Mouse (Mus musculus) left cerebral cortex, postnatal 36 days (tissue): ENCODE measurements around the gene Cpsf4l. TPM values are rescaled to one million over a fixed set of nuclear protein-coding genes. Genes with fewer than 3 reads are reported as not detected.
"Not testable (repeated sequence)": the region's sequence is repeated elsewhere in the genome, so short reads cannot be mapped to it uniquely, and the experiment has no call there.

Experiments used
- DNase-seq, 2 experiments: peaks; one replicate each; pipeline ENCODE4 v3.0.0; 2021 to 2022; ENCODE audit warnings: low spot score in 2 of 2, mixed read lengths in 1 of 2
- intact Hi-C: fragments of 180-260 bp; cut with DNase I; formaldehyde crosslinking; loops from one replicate; pipeline ENCODE4 v1.15.1; 2025
- total RNA-seq, 2 experiments: library from RNA; stranded (reverse); gene quantifications; 2 replicates each; pipeline ENCODE4 v1.2.3; 2021

The Cpsf4l gene
- total RNA-seq, 2 experiments from 2014 or later = not detected

- intact Hi-C loops = no loop called here
- DNase-seq = no peak
Measured at GRCm38 (mm10) chr11:113678373-113678772, 31.4 kb downstream of the Cpsf4l start.

- intact Hi-C loops = no loop called here
Measured at GRCm38 (mm10) chr11:113677378-113677777, 32.4 kb downstream of the Cpsf4l start.

DNA sequence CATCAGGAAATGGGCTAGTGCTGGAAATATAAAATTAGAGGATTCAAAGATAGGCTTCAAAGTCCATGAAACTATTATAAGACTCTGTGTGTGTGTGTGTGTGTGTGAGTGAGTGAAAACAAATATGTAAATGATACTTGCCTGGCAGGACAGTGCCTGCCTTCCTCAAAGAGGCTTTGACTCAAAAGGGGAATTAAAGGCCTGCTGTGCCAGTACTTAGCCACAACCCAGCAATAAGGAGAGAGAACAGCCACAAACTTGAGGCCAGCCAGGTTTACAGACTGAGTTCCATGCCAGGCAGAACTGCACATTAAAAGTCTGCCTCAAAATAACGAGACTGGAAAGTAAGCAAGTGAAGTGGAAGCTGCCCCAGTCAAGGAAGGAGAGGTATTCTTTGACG, 33.0 kb downstream of the Cpsf4l start:
- intact Hi-C loops = no loop called here
- DNase-seq = no peak

More at GRCm38 (mm10) chr11:113677378-113677777, 32.4 kb downstream of the Cpsf4l start:
- no peak for DNase-seq

- no peak for DNase-seq
- intact Hi-C loops = no loop called here
Measured at GRCm38 (mm10) chr11:113674595-113674994, 35.2 kb downstream of the Cpsf4l start.

- no peak for DNase-seq
Measured at GRCm38 (mm10) chr11:113673614-113674013, 36.2 kb downstream of the Cpsf4l start.

GRCm38 (mm10) chr11:113669711-113670110, 40.1 kb downstream of the Cpsf4l start:
- no peak for DNase-seq
- intact Hi-C loops = no loop called here

More at GRCm38 (mm10) chr11:113673614-113674013, 36.2 kb downstream of the Cpsf4l start:
- intact Hi-C loops = no loop called here

DNA sequence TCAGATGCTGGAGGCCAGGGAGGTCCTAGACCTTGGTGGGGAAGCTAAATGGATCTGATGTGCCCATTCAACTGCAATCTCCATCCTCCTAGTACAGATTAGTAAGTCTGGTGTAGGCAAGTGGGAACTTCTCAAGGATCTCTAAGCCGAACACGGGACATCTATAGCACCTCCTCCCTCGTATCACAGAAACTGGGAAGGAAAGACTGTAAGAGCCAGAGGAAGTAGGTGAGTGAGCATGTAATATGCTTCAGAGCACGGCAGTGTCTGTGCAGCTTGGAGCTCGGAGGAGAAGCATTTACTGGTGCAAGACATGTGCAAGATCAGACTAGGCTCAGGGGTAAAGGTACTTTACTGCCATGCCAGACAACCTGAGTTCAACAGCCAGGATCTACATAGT, 41.0 kb downstream of the Cpsf4l start:
- no peak for DNase-seq
- intact Hi-C loops = no loop called here

GRCm38 (mm10) chr11:113667704-113668103, 42.1 kb downstream of the Cpsf4l start:
- intact Hi-C loops = no loop called here
- DNase-seq = no peak

DNA sequence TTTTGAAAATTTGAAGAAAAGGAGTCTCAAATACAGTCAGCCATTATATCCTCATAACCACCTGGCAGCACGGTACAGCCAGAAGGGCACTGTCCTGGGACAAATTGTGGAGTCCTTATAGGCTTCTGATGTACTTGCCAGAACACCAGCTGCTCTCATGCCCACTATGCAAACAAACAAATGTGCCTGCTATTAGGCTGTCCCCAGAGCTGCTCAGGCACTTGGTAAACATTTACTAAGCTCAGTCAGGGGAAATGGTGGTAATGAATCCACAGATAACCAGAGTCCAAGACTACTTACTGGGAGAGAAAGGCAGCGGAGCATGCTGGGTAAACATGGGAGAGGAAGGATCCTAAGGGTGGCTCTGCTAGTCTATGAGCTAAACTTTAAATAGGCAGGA, 42.7 kb downstream of the Cpsf4l start:
- no peak for DNase-seq
- intact Hi-C loops = no loop called here

- intact Hi-C loops = no loop called here
- DNase-seq = no peak
Measured at GRCm38 (mm10) chr11:113666648-113667047, 43.2 kb downstream of the Cpsf4l start.

DNA sequence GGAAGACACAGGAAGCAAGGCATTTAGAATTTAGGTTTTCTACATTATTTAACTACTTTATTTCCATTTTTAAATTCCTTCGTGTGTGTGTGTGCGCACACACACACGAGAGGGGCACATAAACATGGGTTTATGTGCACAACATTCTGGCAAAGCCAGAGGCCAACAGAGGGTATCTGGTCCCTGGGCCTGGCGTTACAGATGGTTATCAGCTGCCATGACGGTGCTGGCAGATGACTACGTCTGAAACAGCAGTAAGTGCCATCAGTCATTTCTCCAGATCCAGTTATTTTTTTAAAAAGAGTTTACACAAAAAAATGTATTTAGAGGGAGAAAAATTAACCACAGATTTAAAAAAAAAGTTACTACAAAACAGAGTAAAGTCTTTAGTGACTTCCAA, 43.6 kb downstream of the Cpsf4l start:
- DNase-seq = no peak
- intact Hi-C loops = no loop called here

- intact Hi-C loops = no loop called here
- DNase-seq = no peak
Measured at GRCm38 (mm10) chr11:113664279-113664678, 45.5 kb downstream of the Cpsf4l start.

DNA sequence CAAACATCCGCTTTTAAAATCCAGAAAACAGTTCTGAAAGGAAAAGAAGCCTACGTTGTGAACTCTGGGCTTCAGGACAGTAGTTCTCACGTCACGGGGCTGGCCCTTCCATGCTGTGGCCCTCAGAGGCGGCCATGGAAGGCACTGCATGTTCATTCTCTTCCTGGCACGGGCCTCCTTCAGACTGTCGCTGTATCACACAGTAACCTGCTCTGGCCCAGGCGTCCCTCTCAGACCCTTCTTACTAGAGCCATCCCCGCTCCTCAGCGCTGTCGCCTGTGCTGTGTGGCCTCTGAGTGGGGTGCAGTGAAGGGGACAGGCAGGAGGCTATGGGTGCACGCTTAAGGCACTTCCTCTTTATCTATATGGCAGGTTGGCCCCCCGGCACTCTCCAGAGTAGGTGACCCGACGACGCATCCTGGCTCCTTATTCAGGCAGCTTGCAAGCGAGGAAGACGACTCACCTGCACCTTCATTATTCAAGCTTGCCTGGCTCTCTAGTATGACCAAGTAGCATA, 47.9 kb downstream of the Cpsf4l start:
- intact Hi-C loops = no loop called here
- no peak for DNase-seq

- no peak for DNase-seq
- intact Hi-C loops = no loop called here
Measured at GRCm38 (mm10) chr11:113660940-113661339, 48.9 kb downstream of the Cpsf4l start.

- DNase-seq, intact Hi-C loops: not testable (repeated sequence)
Measured at GRCm38 (mm10) chr11:113660213-113660612, 49.6 kb downstream of the Cpsf4l start.

- no peak for DNase-seq
- intact Hi-C loops = no loop called here
Measured at GRCm38 (mm10) chr11:113658763-113659162, 51.1 kb downstream of the Cpsf4l start.

DNA sequence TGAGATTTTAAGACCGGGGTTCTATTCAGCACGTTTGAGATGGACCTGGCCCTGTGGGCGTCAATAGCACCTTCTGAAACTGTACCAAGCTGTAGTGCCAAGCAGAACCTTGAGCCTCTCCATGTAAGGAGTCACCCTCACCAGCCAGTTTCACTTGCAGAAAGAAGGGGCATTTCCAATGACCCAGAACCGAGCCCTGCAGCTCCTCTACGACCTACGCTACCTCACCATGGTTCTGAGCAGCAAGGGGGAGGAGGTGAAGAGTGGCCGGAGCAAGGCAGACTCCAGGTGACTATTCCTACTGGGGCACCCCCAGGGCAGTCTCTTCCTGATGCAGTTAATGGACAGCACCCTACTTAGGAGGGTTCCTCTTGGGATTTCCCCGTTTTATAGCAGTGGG, 51.5 kb downstream of the Cpsf4l start:
- intact Hi-C loops = no loop called here
- no peak for DNase-seq

DNA sequence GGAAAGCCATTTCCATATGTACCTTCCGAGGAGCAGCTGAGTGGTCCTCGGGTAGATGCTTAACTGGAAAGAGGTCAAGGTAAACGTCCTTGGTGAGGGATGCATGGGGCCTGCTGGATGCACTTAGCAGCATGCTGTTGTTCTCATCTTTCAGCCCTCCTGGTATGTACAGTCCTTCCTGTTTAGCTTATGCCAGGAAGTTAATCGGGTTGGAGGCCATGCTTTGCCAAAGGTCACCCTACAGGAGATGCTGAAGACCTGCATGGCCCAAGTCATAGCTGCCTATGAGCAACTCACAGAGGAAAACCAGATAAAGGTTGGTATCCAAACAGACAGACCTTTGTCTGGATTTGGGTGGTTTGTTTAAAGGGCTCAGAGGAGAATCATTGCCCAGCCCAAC, 52.6 kb downstream of the Cpsf4l start:
- intact Hi-C loops = no loop called here
- no peak for DNase-seq

DNA sequence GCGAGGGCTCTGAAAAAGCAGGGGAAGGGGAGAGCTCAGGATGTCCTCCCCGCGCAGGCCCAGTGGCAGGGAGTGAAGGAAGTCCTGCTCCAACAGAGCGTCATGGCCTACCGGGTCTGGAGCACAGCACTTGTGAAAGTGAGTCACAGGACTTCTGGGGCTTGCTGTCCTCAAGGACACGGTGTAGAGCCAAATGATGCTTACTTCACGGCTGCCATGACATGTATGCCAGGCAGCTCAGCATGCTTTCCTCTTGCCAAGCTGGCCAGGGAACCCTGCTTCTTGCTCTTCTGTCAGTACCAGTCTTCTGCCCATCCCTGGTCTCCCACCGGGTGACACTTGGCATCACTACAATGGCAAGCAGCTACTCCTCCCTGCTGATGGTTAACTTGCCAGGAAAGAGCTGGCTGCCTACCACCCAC, 53.3 kb downstream of the Cpsf4l start:
- no peak for DNase-seq
- intact Hi-C loops = no loop called here

DNA sequence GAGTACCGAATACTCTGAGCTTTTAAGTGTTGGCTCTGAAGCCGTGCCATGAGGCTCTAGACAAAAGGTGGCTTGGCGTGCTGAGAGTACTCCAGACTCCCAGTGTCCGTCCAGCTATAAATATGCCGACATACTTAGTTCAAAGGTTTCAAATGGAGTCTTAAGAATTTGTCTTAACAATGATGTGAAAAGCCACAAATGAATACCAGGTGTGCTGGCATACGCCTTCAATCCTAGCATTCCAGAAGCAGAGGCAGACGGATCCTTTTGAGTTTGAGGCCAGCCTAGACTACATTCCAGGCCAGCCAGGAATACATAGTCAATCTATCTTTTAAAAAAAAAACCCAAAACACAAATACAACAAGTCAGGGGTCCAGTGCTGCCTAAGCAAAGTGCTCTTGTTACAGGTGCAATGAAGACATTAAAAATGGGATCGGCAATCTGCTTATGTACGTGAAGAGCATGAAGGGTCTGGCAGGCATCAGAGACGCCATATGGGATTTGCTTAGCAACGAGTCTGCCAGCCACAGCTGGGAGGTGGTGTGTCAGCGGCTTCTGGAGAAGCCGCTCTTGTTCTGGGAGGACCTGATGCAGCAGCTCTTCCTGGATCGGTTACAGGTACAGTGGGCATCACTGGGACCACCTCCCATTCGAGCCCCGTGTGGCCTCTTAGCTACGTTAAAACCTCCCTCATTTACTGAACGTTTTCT, 55.1 kb downstream of the Cpsf4l start:
- peak in 1 of 2 experiments; percentile 47 for DNase-seq
- intact Hi-C loops = no loop called here

- no peak for DNase-seq
- intact Hi-C loops = no loop called here
Measured at GRCm38 (mm10) chr11:113654105-113654504, 55.7 kb downstream of the Cpsf4l start.

DNA sequence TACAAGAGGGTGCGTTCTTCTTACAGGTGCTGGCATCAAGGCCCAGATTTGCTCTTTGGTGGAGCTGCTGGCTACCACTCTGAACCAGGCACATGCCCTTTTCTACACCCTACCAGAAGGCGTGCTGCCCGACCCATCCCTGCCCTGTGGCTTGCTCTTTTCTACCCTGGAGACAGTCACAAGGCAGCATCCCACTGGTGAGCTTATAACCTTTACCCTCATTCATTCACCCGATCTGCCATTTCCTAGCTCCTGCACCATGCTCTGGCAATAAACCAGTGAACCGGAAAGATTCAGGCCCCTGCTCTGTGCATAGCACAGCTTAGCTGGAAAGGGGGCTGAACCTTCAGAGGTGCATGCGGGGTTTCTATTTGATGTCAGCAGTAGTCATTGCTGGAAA, 57.3 kb downstream of the Cpsf4l start:
- intact Hi-C loops = no loop called here
- DNase-seq = no peak
